Mouse (Mus musculus) intestine, postnatal 0 days (tissue): ENCODE measurements at regions not wholly inside any gene's neighbourhood (a gene's known extent, or its start where the extent isn't known, plus 50 kb on each side); places are given as distances from the start of the nearest gene placed in this dataset.
A peak's percentile ranks its signal among the peaks of the same experiment; 100 is the strongest.

ENCODE experiments used
- ATAC-seq: fragments of 200-750 bp; cut with Nextera tagmentation; 2 replicates; pipeline ENCODE4 v1.8.0; 2017; ENCODE audit warnings: mild to moderate bottlenecking, moderate TSS enrichment, moderate library complexity
- H3K27ac ChIP-seq: fragments of 300-500 bp; sonication (generic); 2 replicates; pipeline ENCODE4 v1.5.1; 2014; ENCODE audit warnings: mild to moderate bottlenecking, low read depth, low read length, moderate library complexity
- H3K27me3 ChIP-seq: fragments of 300-500 bp; sonication (generic); replicated peaks from 2 replicates; pipeline ENCODE4 v1.6.1; 2014; ENCODE audit warnings: low read length, mixed read lengths; ENCODE audit not compliant: control insufficient read depth, insufficient read depth
- H3K36me3 ChIP-seq: fragments of 300-500 bp; sonication (generic); 2 replicates; pipeline ENCODE4 v1.6.1; 2014; ENCODE audit warnings: mild to moderate bottlenecking, moderate library complexity; ENCODE audit not compliant: control insufficient read depth, insufficient read depth
- H3K4me1 ChIP-seq: fragments of 300-500 bp; sonication (generic); replicated peaks from 2 replicates; pipeline ENCODE4 v1.6.1; 2014; ENCODE audit warnings: antibody characterized with exemption, low read length, mixed read lengths; ENCODE audit not compliant: control insufficient read depth, insufficient read depth
- H3K4me2 ChIP-seq: fragments of 300-500 bp; sonication (generic); replicated peaks from 2 replicates; pipeline ENCODE4 v1.6.1; 2014; ENCODE audit warnings: low read depth, mild to moderate bottlenecking, moderate library complexity
- H3K4me3 ChIP-seq: fragments of 300-500 bp; sonication (generic); 2 replicates; pipeline ENCODE4 v1.5.1; 2014; ENCODE audit warnings: low read depth, low read length
- H3K9ac ChIP-seq: fragments of 300-500 bp; sonication (generic); 2 replicates; pipeline ENCODE4 v1.6.1; 2014; ENCODE audit warnings: mild to moderate bottlenecking, low read depth, low read length
- H3K9me3 ChIP-seq: fragments of 300-500 bp; sonication (generic); 2 replicates; pipeline ENCODE4 v1.6.1; 2016; ENCODE audit warnings: mixed run types; ENCODE audit not compliant: control insufficient read depth
- CTCF ChIP-seq: sonication (generic); IDR thresholded peaks from 2 replicates; pipeline ENCODE4 v1.5.1; 2016; ENCODE audit warnings: low read depth, mild to moderate bottlenecking, control low read depth, antibody characterized with exemption, moderate library complexity
- WGBS: fragments of 180-500 bp; shearing (Covaris S2); extraction: QIAGEN DNeasy Blood & Tissue Kit; methylation state at CpG from one replicate; pipeline ENCODE4 v1.1.7; 2014; 5-methylcytosine and 5-hydroxymethylcytosine counted together

DNA sequence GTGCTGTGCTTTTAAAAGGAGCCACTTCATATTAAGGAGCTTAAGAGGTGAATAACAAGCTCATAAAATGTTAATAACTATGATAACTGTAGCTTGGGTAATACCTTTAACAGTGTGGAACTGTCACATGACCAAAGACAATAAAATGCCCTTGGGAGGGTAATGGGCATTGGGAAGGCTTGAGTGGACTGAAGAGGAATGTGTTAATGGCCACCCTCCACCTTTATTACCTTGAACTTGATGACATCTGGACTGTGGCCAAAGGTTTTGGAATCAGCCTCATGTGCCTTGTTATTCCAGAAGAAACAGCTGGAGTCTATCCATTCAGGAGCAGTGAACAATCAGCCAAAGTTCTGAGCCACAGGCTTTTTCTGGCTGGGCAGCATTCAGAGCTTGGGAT is 451.0 kb upstream of the Tenm4 start:
- peak; percentile 67; the same call in 1 of the 2 replicates for ATAC-seq
- TF ChIP-seq CTCF, result no peak
- Histone ChIP-seq H3K4me1 (no peaks in the 10 kb centered on the region), H3K27me3 (no peaks in the 10 kb centered on the region), H3K27ac (no peak overlapping the region), H3K9ac (no peak overlapping the region), H3K4me3 (no peak overlapping the region), H3K36me3 (no peaks in the 10 kb centered on the region), H3K4me2 (no peak overlapping the region), H3K9me3 (no peaks in the 10 kb centered on the region)

DNA sequence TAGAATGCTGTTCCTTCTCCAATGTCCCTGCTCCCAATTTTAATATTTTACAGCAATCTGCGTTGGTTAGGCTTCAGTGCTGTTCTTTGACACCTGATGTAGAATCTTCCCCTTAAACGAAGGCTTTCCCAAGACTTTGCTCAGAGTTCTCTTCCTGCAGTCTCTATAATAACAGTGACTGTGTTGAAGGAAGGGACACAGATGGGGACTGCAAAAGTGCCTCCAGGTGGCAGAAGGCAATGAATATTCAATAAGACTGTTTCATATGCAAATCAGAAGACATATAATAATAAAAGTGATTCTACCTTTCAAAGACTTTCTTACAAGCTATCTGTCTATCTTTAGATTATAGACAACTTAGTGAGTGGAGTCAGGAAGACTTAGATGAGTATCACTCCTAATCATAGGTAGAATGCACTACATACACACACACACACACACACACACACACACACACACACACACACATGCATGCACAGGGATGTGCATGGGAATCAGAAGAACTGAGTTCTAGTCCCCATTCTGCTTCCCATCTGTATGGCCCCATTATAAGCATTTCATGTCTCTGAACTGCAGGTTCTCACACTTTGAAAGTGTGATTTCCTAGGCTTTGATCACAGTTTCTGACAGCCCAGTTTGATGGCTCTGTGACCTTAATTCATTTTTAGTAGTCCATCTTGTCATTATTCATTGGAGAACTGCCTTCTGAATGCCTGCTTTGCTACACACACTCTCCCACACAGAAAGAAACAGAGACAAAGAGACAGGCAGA is 445.1 kb upstream of the Tenm4 start:
- Histone ChIP-seq H3K9me3 (no peaks in the 10 kb centered on the region), H3K9ac (no peak overlapping the region), H3K27me3 (no peaks in the 10 kb centered on the region), H3K4me1 (no peaks in the 10 kb centered on the region), H3K4me3 (no peak overlapping the region), H3K27ac (no peak overlapping the region), H3K36me3 (no peaks in the 10 kb centered on the region), H3K4me2 (no peak overlapping the region)
- no peak for ATAC-seq
- no peak for TF ChIP-seq CTCF
- 79% methylated on average over 2 of the region's 2 CpGs for WGBS

DNA sequence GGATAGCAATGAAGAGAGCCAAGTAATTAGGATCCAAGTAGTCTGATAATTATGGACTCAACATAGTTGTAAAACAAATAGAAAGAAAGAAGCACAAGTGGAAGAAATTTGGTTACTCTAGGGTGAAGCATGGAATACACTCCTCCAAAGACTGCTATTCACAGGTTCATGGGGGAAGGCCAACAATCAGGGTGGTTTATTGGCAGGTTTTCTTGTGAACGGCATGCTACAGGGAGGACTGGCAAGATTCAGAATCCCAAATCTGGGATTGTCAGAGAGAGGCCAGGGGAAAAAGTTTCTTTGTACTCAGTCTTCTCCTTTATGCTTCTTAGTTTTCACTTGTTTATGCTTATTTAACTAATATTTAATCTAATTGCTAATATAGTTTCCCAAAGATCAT is 437.2 kb upstream of the Tenm4 start:
- Histone ChIP-seq H3K9ac (no peak overlapping the region), H3K9me3 (no peaks in the 10 kb centered on the region), H3K36me3 (no peaks in the 10 kb centered on the region), H3K27me3 (no peaks in the 10 kb centered on the region), H3K4me3 (no peak overlapping the region), H3K4me2 (no peak overlapping the region), H3K27ac (no peak overlapping the region), H3K4me1 (no peaks in the 10 kb centered on the region)
- WGBS, result 82% methylated on average over 1 of the region's 1 CpGs
- no peak for TF ChIP-seq CTCF
- no peak for ATAC-seq

DNA sequence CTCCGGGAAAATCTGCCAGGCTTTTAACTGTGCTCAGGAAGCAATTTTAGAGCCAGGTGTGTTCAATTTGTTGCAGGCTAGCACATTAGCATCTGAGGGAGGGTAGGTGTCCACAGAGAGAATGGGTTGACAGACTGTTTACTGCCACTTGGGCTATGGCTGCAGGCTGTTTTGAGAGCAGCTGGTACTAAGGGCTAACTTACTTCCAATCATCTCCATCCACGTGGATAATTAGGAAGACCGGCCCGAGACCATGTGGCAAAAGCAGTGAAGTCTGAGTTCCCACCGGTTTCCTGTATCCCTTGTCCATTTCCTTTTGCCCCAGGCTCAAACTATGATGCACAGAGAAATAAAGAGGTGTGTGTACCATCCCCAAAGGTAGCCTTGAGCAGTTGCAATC is 436.5 kb upstream of the Tenm4 start:
- Histone ChIP-seq H3K9ac (no peak overlapping the region), H3K4me1 (no peaks in the 10 kb centered on the region), H3K9me3 (no peaks in the 10 kb centered on the region), H3K36me3 (no peaks in the 10 kb centered on the region), H3K4me3 (no peak overlapping the region), H3K27ac (no peak overlapping the region), H3K4me2 (no peak overlapping the region), H3K27me3 (no peaks in the 10 kb centered on the region)
- WGBS, result 80% methylated on average over 5 of the region's 5 CpGs
- no peak for ATAC-seq
- TF ChIP-seq CTCF, result no peak

DNA sequence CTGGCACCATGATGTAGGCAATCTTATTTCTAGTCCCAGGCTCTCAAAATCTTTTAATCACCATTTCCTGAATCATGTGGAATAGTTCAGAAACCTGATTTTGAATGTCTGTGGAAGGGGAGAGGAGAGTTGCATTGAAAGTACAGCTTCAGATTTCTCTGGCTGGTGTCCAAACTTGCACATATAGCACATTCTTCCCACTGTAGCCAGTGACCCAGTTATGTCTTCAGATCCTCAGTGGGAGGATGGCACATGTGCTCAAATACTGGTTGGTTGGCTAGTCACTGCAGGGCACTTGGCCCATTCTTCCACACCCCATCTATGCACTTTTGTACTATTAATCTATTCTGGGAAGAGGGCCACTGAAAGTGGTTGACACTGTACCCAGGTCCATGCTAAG is 434.3 kb upstream of the Tenm4 start:
- Histone ChIP-seq H3K4me2 (no peak overlapping the region), H3K27me3 (no peaks in the 10 kb centered on the region), H3K27ac (no peak overlapping the region), H3K4me3 (no peak overlapping the region), H3K9ac (no peak overlapping the region), H3K4me1 (no peaks in the 10 kb centered on the region), H3K36me3 (no peaks in the 10 kb centered on the region), H3K9me3 (no peaks in the 10 kb centered on the region)
- TF ChIP-seq CTCF, result no peak
- no peak for ATAC-seq

DNA sequence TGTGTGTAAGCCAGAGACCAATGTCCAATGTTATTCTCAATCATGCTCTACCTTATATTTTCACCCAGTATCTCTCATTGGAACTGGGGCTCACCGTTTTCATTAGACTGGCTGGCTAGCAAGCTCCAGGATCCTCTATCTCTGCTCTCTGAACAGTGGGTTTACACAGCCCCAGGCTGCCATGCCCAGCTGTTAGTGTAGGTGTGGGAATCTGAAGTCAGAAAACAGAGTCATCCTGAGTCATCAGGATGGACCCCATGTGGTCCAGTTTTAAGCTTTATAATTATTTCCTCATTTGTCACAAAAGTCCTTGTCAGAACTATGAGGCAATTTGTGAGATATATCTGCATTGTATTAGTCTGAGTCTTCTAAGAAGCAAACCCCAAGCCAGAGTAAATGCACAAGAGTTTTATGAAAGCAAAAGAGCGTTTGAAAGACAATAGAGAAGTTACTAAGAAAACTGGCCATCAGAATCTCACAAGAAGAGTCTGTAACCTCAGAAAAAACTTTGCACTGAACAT is 432.3 kb upstream of the Tenm4 start:
- Histone ChIP-seq H3K36me3 (no peaks in the 10 kb centered on the region), H3K4me3 (no peak overlapping the region), H3K9ac (no peak overlapping the region), H3K27me3 (no peaks in the 10 kb centered on the region), H3K4me1 (no peaks in the 10 kb centered on the region), H3K4me2 (no peak overlapping the region), H3K9me3 (no peaks in the 10 kb centered on the region), H3K27ac (no peak overlapping the region)
- WGBS, result 72% methylated on average over 2 of the region's 2 CpGs
- no peak for ATAC-seq
- no peak for TF ChIP-seq CTCF

DNA sequence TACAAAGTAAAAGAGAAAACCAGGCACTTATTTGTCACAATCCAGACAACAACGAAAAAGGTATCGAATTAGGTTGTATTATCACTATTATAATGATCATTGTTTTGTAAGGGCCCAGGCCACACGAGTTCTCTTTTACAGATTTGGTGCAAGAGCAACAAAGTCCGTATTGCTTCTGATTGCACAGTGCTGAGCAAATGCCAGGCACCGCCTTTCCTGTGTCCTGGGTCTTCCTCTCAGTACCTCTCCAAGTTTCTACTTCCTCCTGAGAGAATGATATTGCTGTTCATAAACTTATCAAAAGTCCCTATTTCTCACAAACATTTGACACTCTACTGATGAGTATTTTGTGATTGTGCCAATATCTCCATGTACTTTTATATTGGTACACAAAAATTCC is 431.3 kb upstream of the Tenm4 start:
- Histone ChIP-seq H3K4me1 (no peaks in the 10 kb centered on the region), H3K27me3 (no peaks in the 10 kb centered on the region), H3K9me3 (no peaks in the 10 kb centered on the region), H3K4me3 (no peak overlapping the region), H3K9ac (no peak overlapping the region), H3K36me3 (no peaks in the 10 kb centered on the region), H3K4me2 (no peak overlapping the region), H3K27ac (no peak overlapping the region)
- WGBS, result 79% methylated on average over 5 of the region's 5 CpGs
- ATAC-seq, result no peak
- no peak for TF ChIP-seq CTCF
